Mouse (Mus musculus) lung, embryonic 15.5 days (tissue): ENCODE measurements at regions not wholly inside any gene's neighbourhood (a gene's known extent, or its start where the extent isn't known, plus 50 kb on each side); places are given as distances from the start of the nearest gene placed in this dataset.
A peak's percentile ranks its signal among the peaks of the same experiment; 100 is the strongest.

Experiments
- ATAC-seq: fragments of 200-750 bp; cut with Nextera tagmentation; 2 replicates; pipeline ENCODE4 v1.8.0; 2017; ENCODE audit warnings: moderate number of reproducible peaks, borderline replicate concordance; ENCODE audit not compliant: low FRiP score, low TSS enrichment; ENCODE audit errors: extremely low read depth
- H3K27ac ChIP-seq: fragments of 300-500 bp; sonication (generic); 2 replicates; pipeline ENCODE4 v1.5.1; 2015; ENCODE audit warnings: moderate library complexity, mild to moderate bottlenecking, inconsistent platforms
- H3K27me3 ChIP-seq: fragments of 300-500 bp; sonication (generic); 2 replicates; pipeline ENCODE4 v1.6.1; 2015; ENCODE audit warnings: inconsistent platforms
- H3K36me3 ChIP-seq: fragments of 300-500 bp; sonication (generic); 2 replicates; pipeline ENCODE4 v1.6.1; 2015; ENCODE audit warnings: inconsistent platforms
- H3K4me1 ChIP-seq: fragments of 300-500 bp; sonication (generic); 2 replicates; pipeline ENCODE4 v1.6.1; 2015; ENCODE audit warnings: inconsistent platforms
- H3K4me2 ChIP-seq: fragments of 300-500 bp; sonication (generic); 2 replicates; pipeline ENCODE4 v1.6.1; 2015; ENCODE audit warnings: inconsistent platforms, mild to moderate bottlenecking, moderate library complexity
- H3K4me3 ChIP-seq: fragments of 300-500 bp; sonication (generic); 2 replicates; pipeline ENCODE4 v1.5.1; 2015; ENCODE audit warnings: mild to moderate bottlenecking, inconsistent platforms
- H3K9ac ChIP-seq: fragments of 300-500 bp; sonication (generic); 2 replicates; pipeline ENCODE4 v1.6.1; 2015; ENCODE audit warnings: inconsistent platforms
- H3K9me3 ChIP-seq: fragments of 300-500 bp; sonication (generic); 2 replicates; pipeline ENCODE4 v1.6.1; 2016; ENCODE audit warnings: inconsistent platforms
- WGBS: fragments of 180-500 bp; shearing (Covaris S2); methylation state at CpG from one replicate; pipeline ENCODE4 v1.1.7; 2015; 5-methylcytosine and 5-hydroxymethylcytosine counted together

DNA sequence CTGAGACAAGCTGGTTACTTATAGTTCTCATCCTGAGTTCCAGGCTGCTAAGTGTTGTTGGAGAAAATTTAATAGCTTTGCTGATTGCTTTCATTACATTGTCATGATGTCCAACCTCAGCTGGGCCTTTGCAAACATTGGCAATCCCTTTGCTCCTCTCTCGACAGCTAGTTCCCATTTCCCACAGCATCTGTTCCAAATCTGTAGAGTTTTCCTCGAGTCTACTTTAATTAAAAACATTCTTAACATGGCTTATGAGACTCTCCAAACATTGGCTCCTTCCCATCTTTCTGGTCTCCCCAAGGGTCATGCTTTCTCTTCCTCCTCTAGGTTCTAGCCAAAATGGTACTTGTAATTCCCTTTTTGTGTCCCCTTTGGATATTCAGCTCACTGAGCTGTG, 672.6 kb upstream of the Gm8797 start:
- 59% methylated on average over 2 of the region's 2 CpGs for WGBS
- Histone ChIP-seq H3K9me3 (no peaks in the 10 kb centered on the region), H3K27ac (no peak overlapping the region), H3K4me1 (no peaks in the 10 kb centered on the region), H3K36me3 (no peaks in the 10 kb centered on the region), H3K4me3 (no peak overlapping the region), H3K4me2 (no peak overlapping the region), H3K9ac (no peak overlapping the region), H3K27me3 (no peaks in the 10 kb centered on the region)
- no peak for ATAC-seq

DNA sequence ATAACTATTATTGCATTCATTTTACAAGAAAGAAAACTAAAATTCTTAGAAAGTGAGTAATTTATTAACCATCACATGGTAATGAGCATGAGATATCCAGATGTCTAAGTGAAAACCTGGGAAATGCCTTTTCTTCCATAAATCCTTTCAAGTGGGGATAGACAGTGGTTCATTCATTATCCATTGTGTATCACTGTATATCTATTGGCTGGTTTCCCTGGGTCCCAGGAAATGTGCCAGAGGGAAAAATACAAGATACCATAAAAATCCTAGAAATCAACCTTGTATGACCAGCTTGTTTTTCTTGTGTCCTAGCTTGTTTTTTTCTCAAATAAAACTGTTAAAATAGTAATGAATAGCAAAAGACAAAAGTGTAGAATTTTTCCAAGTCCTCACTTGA, 663.9 kb upstream of the Gm8797 start:
- no peaks in the 10 kb centered on the region for H3K36me3 ChIP-seq
- no peak overlapping the region for H3K27ac ChIP-seq
- H3K9me3 ChIP-seq: no peaks in the 10 kb centered on the region
- no peak for ATAC-seq
- no peak overlapping the region for H3K9ac ChIP-seq
- H3K4me3 ChIP-seq: no peak overlapping the region
- H3K4me2 ChIP-seq: no peak overlapping the region
- H3K4me1 ChIP-seq: no peaks in the 10 kb centered on the region
- no peaks in the 10 kb centered on the region for H3K27me3 ChIP-seq

DNA sequence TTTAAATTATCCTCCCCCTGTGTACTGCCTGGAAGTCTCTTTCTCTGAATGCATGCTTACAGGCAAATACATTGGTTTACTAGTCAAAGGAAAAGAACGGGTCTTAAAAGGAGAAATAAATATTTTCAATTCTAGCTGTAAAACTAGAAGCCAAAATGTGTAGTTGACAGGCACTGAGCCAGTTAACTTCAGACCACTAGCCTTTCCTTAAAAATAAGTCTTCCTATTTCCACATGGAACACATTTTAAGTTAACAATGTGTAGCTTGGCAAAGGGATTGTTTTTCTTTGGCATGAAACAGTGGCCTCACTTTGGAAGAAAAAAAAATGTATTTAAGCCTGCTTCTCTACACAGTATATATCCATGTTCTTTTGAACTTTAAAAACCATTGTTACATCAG, 661.7 kb upstream of the Gm8797 start:
- no peak; the same call in 1 of the 2 replicates for ATAC-seq
- H3K27me3 ChIP-seq: no peaks in the 10 kb centered on the region
- 64% methylated on average over 1 of the region's 1 CpGs for WGBS

DNA sequence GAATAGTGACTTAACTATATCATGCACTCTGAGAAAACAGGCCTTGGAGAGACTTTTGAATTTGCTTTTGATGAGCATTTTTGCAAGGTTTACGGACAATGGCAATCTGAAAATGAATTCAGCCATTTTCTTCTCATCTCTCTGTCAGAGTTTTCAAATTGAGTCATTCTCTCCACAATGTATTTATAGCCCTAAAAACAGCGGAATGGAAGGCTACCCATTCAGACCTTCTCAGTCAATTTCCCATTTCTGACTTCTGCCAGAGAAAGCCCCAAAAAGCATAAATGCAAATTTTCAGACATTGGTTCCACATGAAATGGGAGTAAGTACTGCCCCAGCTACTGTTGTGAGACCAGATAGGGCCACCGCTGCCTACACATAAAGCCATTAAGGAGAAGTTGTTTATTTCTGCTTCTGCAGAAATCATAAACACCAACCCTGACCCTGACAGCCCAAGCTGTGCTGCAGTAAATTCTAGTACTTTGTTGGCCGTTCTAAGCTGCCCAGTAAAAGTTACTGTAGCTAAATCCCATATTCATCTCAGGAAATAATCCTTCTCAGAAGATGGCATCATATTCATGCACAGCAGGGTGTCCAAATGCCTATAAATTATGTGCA, 661.1 kb upstream of the Gm8797 start:
- H3K9me3 ChIP-seq: no peaks in the 10 kb centered on the region
- H3K4me2 ChIP-seq: no peak overlapping the region; the same call in 1 of the 2 replicates
- WGBS: 49% methylated on average over 4 of the region's 4 CpGs
- no peaks in the 10 kb centered on the region for H3K4me1 ChIP-seq
- H3K27me3 ChIP-seq: no peaks in the 10 kb centered on the region
- peak overlapping the region; percentile 4; the same call in 1 of the 2 replicates for H3K27ac ChIP-seq
- no peak overlapping the region for H3K9ac ChIP-seq
- peak; percentile 83; the same call in 1 of the 2 replicates for ATAC-seq
- H3K4me3 ChIP-seq: 0 out of 2 replicates have a peak overlapping the region, but pooled peaks have one; percentile 15
- H3K36me3 ChIP-seq: no peaks in the 10 kb centered on the region

More for the DNA sequence above, 661.7 kb upstream of the Gm8797 start:
- no peak overlapping the region for H3K4me3 ChIP-seq
- no peaks in the 10 kb centered on the region for H3K9me3 ChIP-seq
- no peaks in the 10 kb centered on the region for H3K36me3 ChIP-seq
- H3K4me2 ChIP-seq: no peak overlapping the region
- H3K4me1 ChIP-seq: no peaks in the 10 kb centered on the region
- no peak overlapping the region for H3K9ac ChIP-seq
- H3K27ac ChIP-seq: 0 out of 2 replicates have a peak overlapping the region, but pooled peaks have one; percentile 29

DNA sequence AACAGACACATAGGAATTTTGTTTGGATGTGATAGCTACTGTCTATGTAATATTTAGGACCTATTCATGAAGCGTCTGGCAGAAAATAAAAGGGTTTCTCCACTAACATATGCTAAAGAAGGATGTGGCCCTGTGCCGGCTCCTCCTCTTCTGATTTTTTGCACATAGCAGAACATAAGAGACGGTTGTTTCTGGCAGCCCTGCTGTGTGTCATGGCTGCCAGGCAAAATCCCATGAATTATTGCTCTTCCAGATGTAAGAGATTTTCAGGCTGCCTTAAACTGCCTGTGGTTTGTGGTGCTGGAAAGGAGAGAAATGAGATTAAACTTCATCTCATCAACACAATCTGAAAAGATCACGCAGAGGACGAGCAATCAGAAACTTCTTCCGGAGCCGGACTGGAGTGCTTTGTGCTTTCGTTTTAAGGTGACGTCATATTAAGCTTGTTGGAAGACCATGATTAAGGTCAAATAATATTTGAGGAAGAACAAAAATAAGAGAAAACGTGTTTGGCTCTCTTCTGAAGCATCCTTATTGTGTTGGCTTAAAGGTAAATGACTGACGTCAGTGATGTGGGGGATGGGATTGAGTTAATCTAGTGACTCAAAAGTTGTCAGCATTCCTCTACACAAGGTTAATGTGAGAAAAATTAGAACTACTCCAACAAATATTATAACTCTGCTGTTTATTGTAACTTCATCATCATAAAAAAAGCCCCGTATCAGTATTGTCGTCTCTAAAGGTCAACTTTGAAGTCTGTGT, 660.3 kb upstream of the Gm8797 start:
- 40% methylated on average over 13 of the region's 13 CpGs for WGBS
- H3K27ac ChIP-seq: peak overlapping the region; percentile 4
- no peaks in the 10 kb centered on the region for H3K9me3 ChIP-seq
- no peak overlapping the region for H3K9ac ChIP-seq
- H3K4me3 ChIP-seq: peak overlapping the region; percentile 15; the same call in 1 of the 2 replicates
- no peaks in the 10 kb centered on the region for H3K4me1 ChIP-seq
- peak overlapping the region; percentile 16 for H3K4me2 ChIP-seq
- no peaks in the 10 kb centered on the region for H3K27me3 ChIP-seq
- ATAC-seq: peak; percentile 90; the same call in 1 of the 2 replicates
- H3K36me3 ChIP-seq: no peaks in the 10 kb centered on the region

DNA sequence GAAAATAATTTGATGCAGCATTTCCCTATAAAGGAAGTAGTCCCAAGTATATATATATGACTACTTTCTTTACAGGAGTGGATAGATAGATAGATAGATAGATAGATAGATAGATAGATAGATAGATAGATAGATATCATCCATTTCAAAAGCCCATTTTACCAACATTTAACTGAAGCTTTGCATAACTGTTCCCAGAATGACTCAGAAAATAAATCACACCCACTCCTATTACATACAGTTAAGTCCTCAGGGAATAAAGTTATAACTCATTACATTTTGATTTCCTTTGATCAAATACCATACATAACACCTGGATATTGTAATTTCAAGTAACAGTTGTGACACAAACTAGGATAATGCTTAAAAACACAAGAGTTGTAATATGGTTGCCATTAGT, 659.6 kb upstream of the Gm8797 start:
- ATAC-seq: no peak
- H3K9me3 ChIP-seq: no peaks in the 10 kb centered on the region

More for the DNA sequence above, 659.6 kb upstream of the Gm8797 start:
- Histone ChIP-seq H3K9ac (no peak overlapping the region), H3K27ac (no peak overlapping the region), H3K4me3 (no peak overlapping the region), H3K4me2 (no peak overlapping the region), H3K4me1 (no peaks in the 10 kb centered on the region), H3K27me3 (no peaks in the 10 kb centered on the region), H3K36me3 (no peaks in the 10 kb centered on the region)
